Mouse (Mus musculus) c-Kit-positive CD71-negative TER-119-negative erythroid progenitor cells, embryonic 14.5 days (primary cell): ENCODE data around the gene Txndc9.

Experiments
- DNase-seq: peaks from one replicate; pipeline ENCODE4 v3.0.0-alpha.2; 2013; ENCODE audit warnings: low read depth

The Txndc9 gene

GRCm38 (mm10) chr1:37971520-37971919 lies 26.2 kb downstream of the Txndc9 start:
- no peak for DNase-seq

- no peak for DNase-seq
Observed at GRCm38 (mm10) chr1:37968746-37969145, 28.9 kb downstream of the Txndc9 start.

GRCm38 (mm10) chr1:37965571-37965970 lies 32.1 kb downstream of the Txndc9 start:
- DNase-seq: no peak

- no peak for DNase-seq
Observed at GRCm38 (mm10) chr1:37959486-37959885, 38.2 kb downstream of the Txndc9 start.

GRCm38 (mm10) chr1:37958516-37958915 lies 39.2 kb downstream of the Txndc9 start:
- DNase-seq: no peak

GRCm38 (mm10) chr1:37957659-37958058 lies 40.0 kb downstream of the Txndc9 start, which contains the start of gene Lyg1:
TSS of gene Lyg1 (minus strand) at chr1:37957759.
- no peak for DNase-seq

- DNase-seq: no peak
Observed at GRCm38 (mm10) chr1:37956690-37957431, 40.8 kb downstream of the Txndc9 start.

- no peak for DNase-seq
Observed at GRCm38 (mm10) chr1:37955251-37955650, 42.4 kb downstream of the Txndc9 start.

GRCm38 (mm10) chr1:37954786-37955185 lies 42.9 kb downstream of the Txndc9 start:
- no peak for DNase-seq

GRCm38 (mm10) chr1:37948906-37949305 lies 48.8 kb downstream of the Txndc9 start:
- no peak for DNase-seq
